Comparison of ENCODE assay signal across 23 mouse cellular contexts in the genomic region with DNA sequence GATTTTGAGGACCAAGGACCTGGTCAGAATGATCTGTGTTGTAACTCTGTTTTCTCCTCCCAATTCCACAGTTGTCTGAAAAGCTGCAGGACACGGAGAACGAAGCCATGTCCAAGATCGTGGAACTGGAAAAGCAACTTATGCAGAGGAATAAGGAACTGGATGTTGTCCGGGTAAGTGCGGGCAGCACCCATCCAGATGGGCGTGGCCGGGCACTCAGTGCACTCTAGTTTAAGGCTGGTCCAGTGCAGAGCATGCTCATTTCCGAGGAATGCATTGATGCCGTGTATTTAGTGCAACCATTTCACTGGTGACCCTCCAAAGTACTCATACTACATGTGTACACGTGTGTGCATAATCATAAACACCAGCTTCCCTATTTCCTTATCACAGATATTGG.
DNase-seq lines count a peak whose midpoint lies in the region; ATAC-seq and TF ChIP-seq lines count a peak whose summit lies in the region.
"Had no signal": no experiment of that assay in that cellular context is flagged by ENCODE, and none has a peak within 500 bp of the region (broad histone marks: within the 10 kb centered on the region; RNA-seq: fewer than 3 reads in every experiment).

No protein-coding gene starts in this region.

- no peaks in the 10 kb centered on the region for H3K9me3 ChIP-seq in forebrain, embryonic 15.5 days
- no peaks in the 10 kb centered on the region for H3K9me3 ChIP-seq in forebrain, embryonic 11.5 days (ENCODE audit: control insufficient read depth, low read length)
- H3K9me3 ChIP-seq in lung, postnatal 0 days (ENCODE audit: low read length) = no peaks in the 10 kb centered on the region
- no peaks in the 10 kb centered on the region for H3K9me3 ChIP-seq in stomach, postnatal 0 days (ENCODE audit: control insufficient read depth, low read length)
- no peaks in the 10 kb centered on the region for H3K9me3 ChIP-seq in hindbrain, embryonic 13.5 days
- H3K9me3 ChIP-seq: embryonic facial prominence, embryonic 15.5 days; heart, embryonic 10.5 days had no signal

- no peak for TF ChIP-seq EP300 in lung, postnatal 0 days (IDR thresholded peaks at IDR 0.05)
- no peak for TF ChIP-seq EP300 in stomach, postnatal 0 days (optimal IDR thresholded peaks at IDR 0.05)

- no peak for TF ChIP-seq CTCF in lung, postnatal 0 days (IDR thresholded peaks at IDR 0.05)
- TF ChIP-seq CTCF in stomach, postnatal 0 days (IDR thresholded peaks at IDR 0.05; ENCODE audit: low read depth) = no peak

- no peak for DNase-seq in forebrain, embryonic 11.5 days (ENCODE audit: low spot score)
- peak; percentile 56 for DNase-seq in lung, postnatal 0 days (ENCODE audit: low spot score)
- no peak for DNase-seq in lung, postnatal 14 days
- DNase-seq in lung, postnatal 10 days = peak; percentile 7
- peak; percentile 25 for DNase-seq in stomach, postnatal 0 days (ENCODE audit: low spot score)
- DNase-seq: adrenal gland, adult 2 months; cerebellum, adult 11 months; cerebellum, adult 8-10 months; cerebellum, postnatal 14 days; embryo, embryonic 11 days; gastrocnemius, adult 2 months; gastrocnemius, postnatal 36 days; heart, adult 18-20 months; heart, postnatal 14 days; kidney, adult 11 months had no signal

- no peaks in the 10 kb centered on the region for H3K4me1 ChIP-seq in forebrain, embryonic 15.5 days
- no peaks in the 10 kb centered on the region for H3K4me1 ChIP-seq in forebrain, embryonic 11.5 days (replicated peaks; ENCODE audit: control insufficient read depth, insufficient read depth, low read length)
- H3K4me1 ChIP-seq in lung, postnatal 0 days (ENCODE audit: insufficient read depth, low read depth, low read length) = no peaks in the 10 kb centered on the region
- no peaks in the 10 kb centered on the region for H3K4me1 ChIP-seq in stomach, postnatal 0 days (replicated peaks; ENCODE audit: control insufficient read depth, insufficient read depth)
- no peaks in the 10 kb centered on the region for H3K4me1 ChIP-seq in hindbrain, embryonic 13.5 days (replicated peaks)
- H3K4me1 ChIP-seq: embryonic facial prominence, embryonic 15.5 days; heart, embryonic 10.5 days had no signal

- peaks cover 34% of the 10 kb centered on the region for H3K36me3 ChIP-seq in forebrain, embryonic 15.5 days
- H3K36me3 ChIP-seq in forebrain, embryonic 11.5 days (ENCODE audit: control insufficient read depth, insufficient read depth, low read length) = peaks cover 10% of the 10 kb centered on the region; the same call in 1 of the 2 replicates
- no peaks in the 10 kb centered on the region; the same call in 1 of the 2 replicates for H3K36me3 ChIP-seq in lung, postnatal 0 days (ENCODE audit: insufficient read depth, low read length)
- peaks cover 4% of the 10 kb centered on the region; the same call in 1 of the 2 replicates for H3K36me3 ChIP-seq in stomach, postnatal 0 days (ENCODE audit: control insufficient read depth, insufficient read depth, low read length)
- peaks cover 77% of the 10 kb centered on the region for H3K36me3 ChIP-seq in hindbrain, embryonic 13.5 days

- H3K9ac ChIP-seq in forebrain, embryonic 15.5 days (replicated peaks) = no peak overlapping the region
- H3K9ac ChIP-seq in forebrain, embryonic 11.5 days (ENCODE audit: low read length) = no peak overlapping the region
- H3K9ac ChIP-seq in lung, postnatal 0 days (replicated peaks; ENCODE audit: low read depth) = no peak overlapping the region
- H3K9ac ChIP-seq in stomach, postnatal 0 days (ENCODE audit: low read length) = no peak overlapping the region
- no peak overlapping the region for H3K9ac ChIP-seq in hindbrain, embryonic 13.5 days
- H3K9ac ChIP-seq: embryonic facial prominence, embryonic 15.5 days; hindbrain, embryonic 14.5 days had no signal

- no peak overlapping the region for H3K4me2 ChIP-seq in forebrain, embryonic 15.5 days (replicated peaks)
- H3K4me2 ChIP-seq in forebrain, embryonic 11.5 days (ENCODE audit: low read depth, low read length, severe bottlenecking) = no peak overlapping the region
- H3K4me2 ChIP-seq in lung, postnatal 0 days (replicated peaks; ENCODE audit: low read depth, low read length) = no peak overlapping the region
- H3K4me2 ChIP-seq in stomach, postnatal 0 days (replicated peaks; ENCODE audit: low read depth) = no peak overlapping the region
- no peak overlapping the region for H3K4me2 ChIP-seq in hindbrain, embryonic 13.5 days
- H3K4me2 ChIP-seq: embryonic facial prominence, embryonic 15.5 days; hindbrain, embryonic 14.5 days had no signal

- peak; percentile 30 for ATAC-seq in forebrain, embryonic 15.5 days (replicated peaks)
- ATAC-seq in forebrain, embryonic 11.5 days (replicated peaks; ENCODE audit: low FRiP score) = no peak
- peak; percentile 65 for ATAC-seq in lung, postnatal 0 days
- ATAC-seq in stomach, postnatal 0 days (ENCODE audit: low FRiP score, low TSS enrichment) = no peak
- ATAC-seq in hindbrain, embryonic 13.5 days (ENCODE audit: low FRiP score) = no peak
- ATAC-seq: Patski had no signal

- 93% methylated on average over 10 of the region's 10 CpGs for WGBS in forebrain, embryonic 15.5 days
- WGBS in forebrain, embryonic 11.5 days = 95% methylated on average over 10 of the region's 10 CpGs
- WGBS in lung, postnatal 0 days = 77% methylated on average over 10 of the region's 10 CpGs
- WGBS in stomach, postnatal 0 days = 75% methylated on average over 10 of the region's 10 CpGs
- WGBS in hindbrain, embryonic 13.5 days = 96% methylated on average over 10 of the region's 10 CpGs

- H3K4me3 ChIP-seq in forebrain, embryonic 15.5 days = no peak overlapping the region
- H3K4me3 ChIP-seq in forebrain, embryonic 11.5 days (ENCODE audit: low read depth, low read length) = no peak overlapping the region
- no peak overlapping the region for H3K4me3 ChIP-seq in lung, postnatal 0 days (ENCODE audit: low read depth, low read length)
- H3K4me3 ChIP-seq in stomach, postnatal 0 days (ENCODE audit: low read depth, low read length) = no peak overlapping the region
- no peak overlapping the region for H3K4me3 ChIP-seq in hindbrain, embryonic 13.5 days
- H3K4me3 ChIP-seq: embryonic facial prominence, embryonic 15.5 days; erythroblast, embryonic 14.5 days; gastrocnemius, adult 2 months; heart, embryonic 10.5 days had no signal

- H3K27ac ChIP-seq in forebrain, embryonic 15.5 days (replicated peaks) = peak overlapping the region; percentile 68
- H3K27ac ChIP-seq in forebrain, embryonic 11.5 days (ENCODE audit: low read depth, low read length) = no peak overlapping the region
- no peak overlapping the region for H3K27ac ChIP-seq in lung, postnatal 0 days (ENCODE audit: low read length)
- no peak overlapping the region for H3K27ac ChIP-seq in stomach, postnatal 0 days (replicated peaks)
- no peak overlapping the region for H3K27ac ChIP-seq in hindbrain, embryonic 13.5 days
- H3K27ac ChIP-seq: embryonic facial prominence, embryonic 15.5 days; gastrocnemius, adult 2 months; heart, embryonic 10.5 days; hindbrain, embryonic 14.5 days had no signal

- no peaks in the 10 kb centered on the region for H3K27me3 ChIP-seq in forebrain, embryonic 15.5 days
- no peaks in the 10 kb centered on the region for H3K27me3 ChIP-seq in forebrain, embryonic 11.5 days (ENCODE audit: control insufficient read depth, insufficient read depth, low read length)
- no peaks in the 10 kb centered on the region for H3K27me3 ChIP-seq in lung, postnatal 0 days (replicated peaks; ENCODE audit: insufficient read depth, low read length)
- H3K27me3 ChIP-seq in stomach, postnatal 0 days (ENCODE audit: control insufficient read depth, insufficient read depth, low read length) = no peaks in the 10 kb centered on the region
- no peaks in the 10 kb centered on the region for H3K27me3 ChIP-seq in hindbrain, embryonic 13.5 days
- H3K27me3 ChIP-seq: CH12.LX; embryonic facial prominence, embryonic 15.5 days; Patski had no signal

Comparison
In these comparisons a context has a peak if more than half of its experiments do, and no peak if none do; other contexts are left out.
1. ATAC-seq: peak in forebrain, embryonic 15.5 days (single experiment) and lung, postnatal 0 days (single experiment); none in forebrain, embryonic 11.5 days (single experiment), stomach, postnatal 0 days (single experiment) and hindbrain, embryonic 13.5 days (single experiment).
2. DNase-seq: peak in lung, postnatal 0 days (single experiment), lung, postnatal 10 days (single experiment) and stomach, postnatal 0 days (single experiment); none in forebrain, embryonic 11.5 days (single experiment) and lung, postnatal 14 days (single experiment).